Mouse (Mus musculus): ENCODE results near the gene Ly6g6f.
"Not testable (repeated sequence)": the region's sequence is repeated elsewhere in the genome, so short reads cannot be mapped to it uniquely, and the experiment has no call there.

The Ly6g6f gene

DNA sequence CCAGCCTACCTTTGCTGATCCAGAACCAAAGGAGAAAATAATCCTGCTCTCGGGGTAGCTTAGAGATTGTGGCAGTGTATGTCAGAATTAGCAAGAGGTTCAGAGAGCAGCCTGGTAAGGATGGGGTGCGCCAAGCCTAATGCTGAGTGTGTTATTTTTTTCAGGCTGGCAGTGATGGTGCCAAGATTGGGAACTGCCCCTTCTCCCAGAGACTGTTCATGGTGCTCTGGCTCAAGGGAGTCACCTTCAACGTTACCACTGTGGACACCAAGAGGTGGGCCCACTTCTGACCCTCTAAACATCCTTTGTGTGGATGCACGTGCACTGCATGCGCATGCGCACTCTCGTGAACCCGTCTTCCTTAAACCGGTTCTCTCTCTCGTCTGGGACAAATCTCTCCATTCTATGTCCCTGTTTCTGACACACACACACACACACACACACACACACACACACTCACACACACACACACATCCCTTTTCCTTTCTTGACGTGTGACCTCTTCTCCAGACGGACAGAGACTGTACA, 33.1 kb downstream of the Ly6g6f start:
- DNase-seq (ENCODE audit: low spot score in 2 of 2) = no peak

DNA sequence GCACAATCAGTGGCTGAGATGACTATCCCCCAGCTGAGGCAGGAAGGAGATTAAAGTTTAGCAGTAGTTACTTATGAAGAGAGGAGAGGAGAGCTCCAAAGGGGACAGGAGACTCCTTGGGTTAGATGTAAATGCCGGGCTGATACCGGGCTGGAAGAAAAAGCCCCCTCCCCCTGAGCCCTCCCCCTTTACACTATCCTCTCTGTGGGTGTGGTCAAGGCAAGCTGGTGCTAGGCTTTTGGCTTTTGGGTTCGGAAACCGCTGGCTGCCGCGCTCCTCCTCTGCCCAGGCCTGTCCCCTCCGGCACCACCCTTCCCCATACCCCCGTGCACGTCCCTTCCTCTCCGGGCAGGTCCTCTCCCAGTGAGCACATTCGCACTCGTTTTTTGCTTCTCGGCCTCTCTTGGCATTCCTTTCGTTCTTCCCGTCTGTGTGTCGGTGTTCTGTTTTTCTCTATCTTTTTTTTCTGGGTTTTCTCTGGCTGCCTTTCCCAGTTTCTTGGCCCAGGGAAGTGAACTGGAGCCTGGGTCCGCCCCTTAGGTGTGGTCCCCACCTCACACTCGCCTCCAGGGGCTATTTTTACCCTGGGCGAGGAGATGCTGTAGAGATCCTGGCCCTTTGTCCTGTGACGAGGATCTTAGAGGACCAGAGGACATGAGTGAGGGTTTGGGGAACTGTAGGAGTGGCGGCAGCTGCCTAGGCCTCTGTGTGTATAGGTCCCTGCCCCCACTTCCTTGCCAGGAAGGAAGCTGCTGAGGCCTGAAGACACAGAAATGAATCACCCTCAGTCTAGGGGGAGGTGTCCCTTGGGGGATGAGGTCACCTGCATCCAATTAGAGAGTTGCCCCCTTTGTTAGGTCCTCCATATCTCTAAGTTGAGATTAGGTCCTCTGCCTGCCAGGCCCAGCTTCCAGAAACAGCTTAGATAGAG, 34.0 kb downstream of the Ly6g6f start:
- DNase-seq (ENCODE audit: low spot score in 2 of 2) = peak; percentile 57 to 72

DNA sequence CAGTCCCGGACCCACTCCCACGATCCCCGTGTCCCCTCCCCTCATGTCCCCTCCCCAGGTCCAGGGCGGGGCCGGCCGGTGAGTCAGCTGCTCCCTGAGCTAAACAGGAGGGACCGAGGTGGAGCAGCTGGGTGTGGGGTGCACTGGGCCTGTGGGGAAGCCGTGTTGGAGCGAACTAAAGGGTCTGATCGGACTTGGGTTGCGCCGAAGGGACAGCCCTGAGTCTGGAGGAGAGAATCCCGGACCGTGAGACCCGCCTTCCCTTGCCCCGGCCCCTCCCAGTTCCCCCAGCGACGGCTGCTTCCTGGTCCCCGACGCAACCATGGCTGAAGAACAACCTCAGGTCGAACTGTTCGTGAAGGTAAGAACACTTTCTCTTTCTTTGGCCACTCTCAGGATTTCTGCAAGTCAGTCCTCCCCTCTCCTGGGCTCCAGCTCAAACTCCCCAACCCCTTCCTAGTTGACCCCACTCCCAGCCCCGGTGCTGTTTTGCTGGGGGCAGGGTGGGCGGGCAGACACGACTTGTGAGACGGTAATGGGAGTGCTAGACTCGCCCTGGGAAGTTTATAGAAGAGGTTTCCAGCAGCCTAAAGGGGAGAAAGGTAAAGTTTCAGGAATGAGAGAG, 35.2 kb downstream of the Ly6g6f start:
- peak; percentile 54 to 59 for DNase-seq (ENCODE audit: low spot score in 2 of 2)

DNA sequence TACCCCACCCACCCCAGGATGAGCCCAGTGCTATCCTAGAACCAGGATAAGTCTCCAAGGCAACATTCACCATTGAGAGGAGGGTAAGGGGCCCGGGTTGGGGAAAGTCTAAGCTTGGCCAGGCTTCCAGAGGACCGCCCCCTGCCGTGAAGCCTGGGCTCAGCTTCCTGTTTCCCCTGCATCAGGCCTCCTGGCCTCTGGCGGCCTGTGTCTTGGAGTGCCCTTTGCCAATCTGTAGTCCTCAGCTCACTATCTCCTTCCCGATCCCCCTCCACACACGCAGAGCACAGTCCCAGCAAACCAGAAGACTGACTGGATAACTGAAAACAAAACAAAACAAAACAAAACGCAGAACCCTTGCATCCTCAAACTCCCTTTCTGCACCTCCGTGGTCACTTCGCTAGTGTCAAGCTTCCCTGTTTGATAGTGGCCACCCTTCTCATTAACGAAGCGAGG, 35.8 kb downstream of the Ly6g6f start, which contains the start of gene Clic1:
Clic1 (plus strand) TSS at position 406 of the 456 bp plus-strand sequence.
- no peak for DNase-seq (ENCODE audit: low spot score in 2 of 2)

DNA sequence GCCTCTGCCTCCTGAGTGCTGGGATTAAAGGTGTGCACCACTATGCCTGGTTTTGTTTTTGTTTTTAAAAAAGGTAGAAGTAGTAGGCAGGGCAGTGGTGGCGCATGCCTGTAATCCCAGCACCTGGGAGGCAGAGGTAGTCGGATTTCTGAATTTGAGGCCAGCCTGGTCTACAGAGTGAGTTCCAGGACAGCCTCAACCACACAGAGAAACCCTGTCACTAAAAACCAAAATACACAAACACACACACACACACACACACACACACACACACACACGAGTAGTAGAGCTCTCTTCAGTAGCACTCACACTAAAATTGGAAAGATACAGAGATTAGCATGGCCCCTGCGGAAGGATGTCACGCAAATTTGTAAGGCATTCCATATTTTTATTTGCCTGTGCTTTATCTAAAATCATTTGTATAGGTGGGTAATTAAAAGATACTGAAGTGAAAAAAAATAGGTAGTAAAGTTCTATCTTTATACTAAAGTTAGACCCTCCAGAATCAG, 36.4 kb downstream of the Ly6g6f start:
- no peak for DNase-seq (ENCODE audit: low spot score in 2 of 2)

DNA sequence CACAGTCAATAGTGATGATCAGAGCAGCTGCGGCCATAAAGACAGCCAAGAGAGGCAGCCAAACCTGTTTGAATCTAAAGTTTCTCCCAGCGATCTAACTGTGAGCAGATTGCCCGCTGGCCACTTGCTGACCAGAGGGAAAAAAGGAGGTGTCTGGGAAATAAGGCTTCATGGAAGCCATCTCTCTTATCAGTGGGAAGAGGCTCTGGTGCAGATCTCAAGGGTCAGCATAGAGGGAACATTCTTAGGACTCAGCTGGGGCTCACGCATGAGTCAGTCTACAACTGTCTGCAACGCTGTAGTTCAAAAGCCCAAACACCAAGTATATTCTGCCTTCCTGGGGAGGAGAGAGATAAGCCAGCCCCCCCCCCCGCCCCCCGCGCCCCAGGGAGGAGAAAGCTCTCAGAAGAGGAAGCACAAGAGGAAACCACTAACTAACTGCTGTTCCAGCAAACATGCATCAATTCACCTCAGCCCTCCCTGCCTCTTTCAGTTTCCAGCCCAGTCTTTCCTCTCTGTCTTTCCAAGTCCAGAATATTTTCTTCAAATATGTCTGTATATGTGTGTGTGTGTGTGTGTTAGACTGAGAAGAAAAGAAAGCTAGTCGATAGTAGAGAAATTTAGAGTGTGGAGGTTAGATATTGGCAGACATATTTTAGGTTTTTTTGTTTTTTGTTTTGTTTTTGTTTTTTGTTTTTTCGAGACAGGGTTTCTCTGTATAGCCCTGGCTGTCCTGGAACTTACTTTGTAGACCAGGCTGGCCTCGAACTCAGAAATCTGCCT, 37.1 kb downstream of the Ly6g6f start:
- no peak for DNase-seq (ENCODE audit: low spot score in 2 of 2)

DNA sequence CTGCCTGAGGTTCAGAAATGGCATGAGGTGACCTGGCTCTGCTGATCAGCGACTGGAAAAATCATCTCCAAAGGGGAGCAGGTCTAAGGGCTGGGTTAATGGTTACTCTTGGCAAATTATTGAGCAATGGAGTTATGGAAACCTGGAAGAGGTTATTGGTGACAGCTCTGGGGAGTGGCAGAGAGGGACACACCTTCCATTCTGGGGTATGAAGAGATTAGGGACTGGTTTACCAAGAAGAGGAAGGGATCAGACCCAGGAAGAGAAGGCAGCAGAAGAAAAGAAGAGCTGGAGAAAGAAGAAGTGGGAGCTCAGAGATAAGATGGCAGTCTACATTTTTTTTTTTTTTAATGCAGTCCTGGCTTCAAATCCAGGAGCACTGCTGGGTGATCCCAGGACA, 37.7 kb downstream of the Ly6g6f start:
- no peak for DNase-seq (ENCODE audit: low spot score in 2 of 2)

DNA sequence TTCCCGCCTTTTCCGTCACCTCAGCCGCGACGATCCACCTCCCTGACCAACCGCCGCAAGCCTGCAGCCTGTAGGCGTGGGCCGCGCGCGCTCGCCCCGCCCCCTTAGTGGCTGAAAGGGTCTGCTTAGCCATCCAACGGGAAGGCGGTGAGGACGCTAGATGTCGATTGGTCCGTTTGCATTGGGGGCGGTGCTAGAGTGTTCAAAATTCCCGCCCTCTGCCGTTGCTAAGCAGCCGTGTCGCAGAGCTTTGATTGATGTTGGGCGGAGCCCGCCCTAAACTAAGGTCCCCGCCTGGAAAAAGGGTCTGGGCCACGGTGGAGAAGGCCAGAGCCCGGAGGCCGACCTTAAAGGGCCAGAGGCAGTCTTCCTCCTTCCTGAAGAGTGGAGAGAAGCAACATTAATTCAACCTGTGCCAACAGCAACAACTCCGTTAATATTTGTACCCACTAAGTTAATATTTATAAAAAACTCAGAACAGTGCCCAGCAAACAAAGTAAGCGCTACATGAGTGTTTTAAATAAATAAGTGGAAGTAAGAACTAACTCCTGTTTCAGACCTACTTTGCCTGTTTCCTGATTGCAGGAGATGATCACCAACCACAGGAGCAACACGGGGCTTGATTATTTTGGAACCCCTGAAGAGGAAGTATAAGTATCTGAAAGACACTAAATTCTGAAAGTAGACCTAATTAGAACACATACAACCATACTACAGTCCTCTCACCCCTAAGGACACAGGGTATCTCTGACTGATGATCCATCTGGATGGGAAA, 38.5 kb downstream of the Ly6g6f start, which contains the start of gene Msh5:
Msh5 (minus strand) TSS at position 65 of the 775 bp plus-strand sequence.
- peak; percentile 97 to 98 for DNase-seq (ENCODE audit: low spot score in 2 of 2)

DNA sequence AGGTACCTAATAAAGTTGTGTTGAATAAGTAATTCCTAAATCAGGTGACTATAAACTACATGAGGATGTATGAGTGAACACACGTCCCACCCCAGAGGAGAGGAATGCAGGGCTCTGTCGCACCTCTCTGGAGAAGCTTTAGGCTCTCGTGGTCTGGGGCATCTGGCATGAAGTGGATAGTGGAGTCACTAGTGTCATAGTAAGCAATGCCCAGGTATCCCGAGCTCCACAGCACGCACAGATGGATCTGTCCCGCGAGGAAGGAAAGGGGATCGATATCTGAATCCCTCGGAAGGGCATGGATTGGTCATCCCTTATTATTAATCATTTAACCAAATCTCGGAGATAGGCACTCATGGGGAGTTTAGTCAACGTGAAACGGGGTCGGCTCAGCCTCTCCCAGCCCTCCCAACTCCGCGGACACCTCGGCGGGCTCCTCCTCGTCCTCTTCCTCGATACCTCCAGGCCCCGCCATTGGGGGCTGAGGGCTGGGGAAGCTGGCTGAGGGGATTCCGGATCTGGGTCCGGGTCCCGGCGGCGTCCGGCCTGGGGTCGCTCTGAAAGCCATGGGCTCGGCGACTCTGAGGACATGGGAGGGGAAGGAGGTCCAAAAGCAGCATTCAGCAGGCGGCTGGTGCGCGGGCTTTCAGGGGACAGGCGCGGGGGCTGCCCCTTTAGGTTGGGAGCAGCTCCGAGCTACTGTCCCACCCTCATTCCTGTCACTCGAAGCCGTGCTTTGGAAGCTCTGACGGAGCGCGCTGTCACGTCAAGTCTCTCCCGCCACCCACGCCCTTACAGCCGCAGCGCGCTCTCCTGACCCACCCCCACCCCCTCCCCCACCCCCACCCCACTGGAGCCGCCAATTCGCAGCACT, 39.4 kb downstream of the Ly6g6f start:
- no peak for DNase-seq (ENCODE audit: low spot score in 2 of 2)

DNA sequence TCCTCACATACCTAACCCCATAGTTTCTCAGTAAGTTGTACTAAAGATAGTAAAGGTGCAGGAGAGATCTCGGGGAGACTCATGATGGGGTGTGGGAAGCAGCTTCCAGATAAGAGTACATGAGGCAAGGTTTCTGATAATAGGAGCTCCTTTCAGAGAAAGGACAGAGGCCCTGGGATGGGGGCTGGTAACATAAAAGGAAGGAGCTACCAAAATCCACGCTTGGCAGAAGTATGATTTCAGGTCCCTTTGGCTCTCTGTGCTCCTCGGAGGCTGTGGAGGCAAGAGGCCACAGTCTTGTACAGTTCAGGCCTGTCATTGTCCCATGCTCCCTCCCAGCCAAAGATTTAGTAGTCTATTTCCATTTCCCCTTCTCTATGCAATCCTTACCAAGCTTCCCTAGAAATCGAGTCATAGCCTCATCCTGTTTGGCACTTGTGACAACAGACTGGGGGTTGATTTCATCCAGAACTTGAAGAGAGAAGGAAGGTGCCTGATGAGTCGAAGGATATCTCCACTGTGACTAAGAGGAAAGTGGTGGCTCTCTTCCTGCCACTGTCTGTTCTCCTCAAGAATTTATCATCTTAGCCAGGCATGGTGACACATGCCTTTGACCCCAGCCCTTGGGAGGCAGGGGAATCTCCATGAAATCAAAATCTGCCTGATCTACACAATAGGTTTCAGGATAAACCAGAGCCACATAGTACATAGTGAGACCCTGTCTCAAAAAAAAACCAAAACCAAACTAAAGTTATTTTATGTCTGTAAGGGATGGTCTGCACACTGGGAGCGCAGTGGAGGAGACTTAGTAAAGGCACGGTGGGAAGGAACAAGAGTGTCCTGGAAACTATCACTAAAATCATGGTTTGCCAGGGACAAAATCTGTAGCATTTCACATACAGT, 40.3 kb downstream of the Ly6g6f start:
- no peak for DNase-seq (ENCODE audit: low spot score in 2 of 2)

DNA sequence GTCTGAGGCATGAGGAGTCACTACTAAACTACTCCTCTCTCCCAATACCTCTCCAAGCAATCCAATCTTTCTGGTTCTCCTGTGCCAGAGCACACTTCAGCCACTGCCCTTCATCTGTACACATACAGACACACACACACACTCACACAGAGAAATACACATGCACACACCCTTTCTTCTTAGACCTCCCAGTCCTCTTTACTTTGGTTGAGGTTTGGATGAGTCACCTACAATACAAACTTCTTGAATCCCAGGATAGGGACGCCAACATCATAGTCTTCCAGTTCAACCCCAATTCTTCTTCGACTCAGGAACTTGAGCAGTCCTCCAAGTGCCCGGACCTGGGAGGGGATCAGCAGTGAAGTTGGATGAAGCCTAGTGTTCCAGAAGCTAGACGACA, 41.6 kb downstream of the Ly6g6f start:
- no peak for DNase-seq (ENCODE audit: low spot score in 2 of 2)

DNA sequence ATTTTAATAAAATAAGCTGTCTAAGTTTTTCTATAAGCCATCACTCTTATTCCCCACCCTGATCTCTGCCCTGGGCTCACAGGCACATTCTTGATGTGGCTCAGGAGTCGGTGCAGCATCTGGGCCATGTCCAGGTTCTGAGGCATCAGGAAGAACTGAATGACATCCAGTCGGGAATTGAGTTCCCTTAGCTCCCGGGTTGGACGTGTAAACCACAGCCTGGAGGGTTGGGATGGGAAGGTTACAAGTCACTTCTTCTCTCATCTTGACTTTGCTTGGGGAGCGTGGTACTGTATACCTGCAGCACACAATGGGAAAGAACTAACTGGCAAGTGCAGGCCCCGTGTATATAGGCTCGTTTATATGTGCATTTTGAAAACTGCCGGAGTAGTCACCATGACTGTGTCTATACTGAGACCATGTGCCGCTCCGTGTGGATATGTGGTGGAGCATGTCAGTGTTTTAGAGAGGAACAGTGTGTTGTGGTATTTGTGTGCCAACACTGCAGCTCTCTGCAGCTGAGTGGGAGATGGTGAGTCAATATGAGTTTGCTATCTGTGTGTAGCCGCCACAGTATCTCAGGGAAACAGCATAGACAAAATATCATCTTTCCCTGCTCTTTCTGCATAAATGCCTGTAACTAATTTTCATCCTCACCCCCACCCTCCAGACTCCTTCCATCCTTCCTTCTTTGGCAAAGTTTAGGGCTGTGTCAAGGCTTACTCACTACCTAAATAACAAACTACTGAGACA, 46.1 kb downstream of the Ly6g6f start:
- DNase-seq (ENCODE audit: low spot score in 2 of 2) = no peak

DNA sequence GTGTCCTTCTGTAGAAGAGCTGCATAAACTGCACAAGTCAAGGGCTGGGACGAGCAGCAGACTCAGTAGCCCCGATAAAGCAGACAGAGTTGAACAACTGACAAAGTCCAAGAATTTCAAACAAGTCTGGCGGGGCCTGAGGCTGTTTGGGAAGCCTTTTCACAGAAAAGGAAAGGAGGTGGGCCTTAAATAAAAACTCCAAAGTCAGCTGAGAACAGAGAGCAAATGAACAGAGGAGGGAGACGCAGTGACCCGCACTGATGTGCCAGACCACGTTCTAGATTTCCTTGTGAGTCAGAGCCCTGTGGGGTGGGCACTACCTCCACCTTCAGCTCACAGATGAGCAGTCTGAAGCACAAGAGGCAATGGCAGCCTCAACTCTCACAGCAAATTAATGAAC, 50.5 kb downstream of the Ly6g6f start:
- DNase-seq (ENCODE audit: low spot score in 2 of 2) = no peak

DNA sequence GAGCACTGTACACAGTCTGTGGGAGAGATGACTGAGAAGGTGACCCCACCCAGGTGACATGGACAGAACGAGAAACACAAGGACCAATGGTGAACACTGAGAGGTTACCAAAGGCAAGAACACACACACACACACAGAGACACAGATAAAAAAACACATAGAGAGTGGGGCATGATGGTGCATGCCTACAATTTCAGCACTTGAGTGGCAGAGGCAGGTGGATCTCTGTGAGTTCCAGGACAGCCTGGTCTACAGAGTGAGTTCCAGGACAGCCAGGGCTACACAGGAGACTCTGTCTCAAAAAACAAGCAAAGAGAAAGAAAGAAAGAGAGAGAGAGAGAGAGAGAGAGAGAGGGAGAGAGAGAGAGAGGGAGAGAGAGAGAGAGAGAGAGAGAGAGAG, 51.7 kb downstream of the Ly6g6f start:
- not testable (repeated sequence) for DNase-seq (ENCODE audit: low spot score in 2 of 2)

DNA sequence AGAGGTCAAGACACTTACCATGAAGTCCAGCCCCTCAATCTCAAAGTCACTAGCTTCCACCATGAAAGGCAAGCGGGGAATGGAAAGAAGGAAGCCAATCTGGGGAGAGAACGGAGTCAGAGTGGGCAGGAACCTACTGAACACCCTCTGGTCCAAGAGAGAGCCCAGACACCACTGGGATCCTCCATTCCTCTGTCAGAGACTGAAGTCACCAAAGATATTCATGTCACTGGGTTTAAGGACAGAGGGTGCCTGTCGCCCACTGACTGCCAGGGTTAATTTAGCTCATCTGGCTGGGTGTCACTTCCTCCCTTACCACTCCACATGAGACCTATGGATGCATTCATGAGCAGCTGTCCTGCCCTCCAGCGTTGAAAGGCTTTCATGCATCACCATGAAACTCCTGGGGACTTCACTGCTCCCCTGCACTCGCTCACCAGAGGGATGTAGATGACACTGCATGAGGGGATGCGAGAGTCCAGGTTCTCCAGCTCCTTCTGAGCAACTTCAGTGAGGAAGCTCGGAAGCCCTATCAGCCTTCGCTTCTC, 53.0 kb downstream of the Ly6g6f start:
- DNase-seq (ENCODE audit: low spot score in 2 of 2) = peak; percentile 19

DNA sequence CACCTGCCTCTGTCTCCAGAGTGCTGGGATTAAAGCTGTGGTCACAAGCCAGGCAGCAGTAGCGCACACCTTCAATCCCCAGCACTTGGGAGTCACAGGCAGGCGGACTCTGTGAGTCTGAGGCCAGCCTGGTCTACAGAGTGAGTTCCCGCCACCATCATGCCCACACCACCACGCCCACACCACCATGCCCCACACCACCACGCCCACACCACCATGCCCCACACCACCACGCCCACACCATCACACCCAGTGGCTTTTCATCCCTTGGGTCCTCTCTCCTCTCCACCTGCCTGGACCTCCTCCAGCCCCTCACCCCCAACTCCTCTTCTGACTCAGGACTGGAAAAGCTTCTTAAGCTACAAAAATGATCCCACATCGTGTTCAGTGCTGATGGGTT, 53.5 kb downstream of the Ly6g6f start:
- DNase-seq (ENCODE audit: low spot score in 2 of 2) = peak in 1 of 2 experiments; percentile 23

DNA sequence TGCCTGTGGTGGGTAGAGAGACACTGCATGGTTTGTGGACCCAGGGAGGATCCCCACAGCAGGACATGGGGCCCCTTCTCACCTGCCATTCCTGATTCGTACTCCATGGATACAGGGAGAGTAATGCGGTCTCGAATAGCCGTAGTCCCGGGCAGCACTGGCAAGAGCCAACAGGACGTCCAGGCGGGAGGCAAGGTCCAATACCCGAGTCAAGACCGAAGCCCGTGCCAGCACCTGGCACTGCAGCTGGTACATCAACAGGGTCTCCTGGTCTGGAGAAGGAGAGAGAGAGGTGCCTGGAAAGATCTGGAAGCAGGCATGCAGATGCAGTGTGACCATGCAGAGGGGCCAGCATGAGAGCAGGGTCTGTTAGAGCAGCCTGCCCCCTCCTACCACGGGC, 54.1 kb downstream of the Ly6g6f start:
- DNase-seq (ENCODE audit: low spot score in 2 of 2) = no peak

All from right cerebral cortex, postnatal 10 days (tissue).